Mouse (Mus musculus) E14TG2a.4 (cell line): Measurements from ENCODE around the gene Gm38392.

Experiments
- CTCF ChIP-seq: conservative IDR thresholded peaks from 2 replicates; pipeline ENCODE4 v1.5.1; 2014; ENCODE audit warnings: low read length
- NANOG ChIP-seq: IDR thresholded peaks from 2 replicates; pipeline ENCODE4 v1.6.1; 2014; ENCODE audit warnings: borderline replicate concordance, low read length, mixed read lengths
- POU5F1 ChIP-seq: IDR thresholded peaks from 2 replicates; pipeline ENCODE4 v1.6.1; 2014; ENCODE audit warnings: low read length, borderline replicate concordance

DNA sequence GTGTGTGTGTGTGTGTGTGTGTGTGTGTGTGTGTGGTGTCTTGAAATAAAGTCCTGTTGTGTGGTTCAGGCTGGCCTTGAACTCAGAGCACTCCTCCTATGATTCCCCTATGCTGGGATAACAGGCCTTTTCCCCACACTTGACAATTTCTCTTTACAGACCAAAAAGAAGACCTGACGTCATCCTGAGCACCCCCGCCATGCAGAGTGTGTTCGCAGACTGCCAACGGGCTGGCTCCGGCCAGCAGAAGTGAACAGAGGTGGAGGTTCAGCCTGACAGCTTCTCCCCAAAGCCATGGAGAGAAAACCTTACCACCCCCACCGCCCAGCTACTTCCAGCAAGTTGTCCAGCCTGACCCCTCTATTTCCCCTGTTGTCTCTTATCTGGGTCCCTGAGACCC is 57.5 kb downstream of the Gm38392 start:
- TF ChIP-seq NANOG = no peak
- TF ChIP-seq CTCF = no peak
- no peak for TF ChIP-seq POU5F1
